Mouse (Mus musculus): Measurements from ENCODE around the gene Mrps6.

- TF ChIP-seq GATA1 (IDR thresholded peaks at IDR 0.05; ENCODE audit: borderline replicate concordance, low read length) (no peak), FLI1 (IDR thresholded peaks at IDR 0.05; ENCODE audit: low read length) (no peak)
Measured at GRCm38 (mm10) chr16:92120899-92121531, 62.9 kb downstream of the Mrps6 start.
